Mouse (Mus musculus): ENCODE measurements around the gene AI837181. TPM values are rescaled to one million over a fixed set of nuclear protein-coding genes. Genes with fewer than 3 reads are reported as not detected.

The AI837181 gene
- total and polyA plus RNA-seq, 3 experiments = 10.2 to 59.5 (median 29.8) TPM

- ATAC-seq (ENCODE audit: extremely low read depth, insufficient number of reproducible peaks, low FRiP score, poor library complexity, severe bottlenecking) = no peak
- TF ChIP-seq GATA1 (IDR thresholded peaks at IDR 0.05; ENCODE audit: borderline replicate concordance, low read length) = no peak
- TF ChIP-seq CTCF (IDR thresholded peaks at IDR 0.05; ENCODE audit: low read depth, low read length) = no peak
- no peak for TF ChIP-seq POLR2AphosphoS5 (IDR thresholded peaks at IDR 0.05; ENCODE audit: insufficient replicate concordance, low read depth, low read length)
- no peak for TF ChIP-seq TAL1 (conservative IDR thresholded peaks at IDR 0.05; ENCODE audit: low read depth, low read length)
- TF ChIP-seq GATA2 (IDR thresholded peaks at IDR 0.05; ENCODE audit: borderline replicate concordance, low read depth, low read length) = no peak
Observed at GRCm38 (mm10) chr19:5411961-5412360, 13.0 kb upstream of the AI837181 start.

DNA sequence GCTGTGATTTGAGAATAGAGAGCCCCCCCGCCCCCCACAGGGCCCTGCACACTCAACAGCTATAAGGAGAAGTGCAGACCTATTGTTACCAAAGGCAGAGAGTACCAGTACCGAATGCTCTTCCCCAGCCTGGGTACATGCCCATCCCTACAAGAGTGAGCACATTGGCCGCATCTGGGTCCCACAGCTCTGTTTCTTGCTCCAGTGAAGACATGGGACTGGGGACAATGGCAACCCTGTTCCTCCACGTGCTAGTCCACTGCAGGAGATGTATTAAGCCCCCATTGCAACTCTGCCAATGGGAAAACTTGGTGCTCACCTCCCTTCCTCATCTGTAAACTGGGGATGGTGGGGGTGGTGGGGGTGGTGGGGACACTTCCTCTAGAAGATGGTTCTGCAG lies 11.1 kb upstream of the AI837181 start:
- ATAC-seq (ENCODE audit: extremely low read depth, insufficient number of reproducible peaks, low FRiP score, poor library complexity, severe bottlenecking) (no peak), DNase-seq (ENCODE audit: low spot score) (no peak)
- peaks cover 10% of the 10 kb centered on the region for H3K4me1 ChIP-seq (ENCODE audit: insufficient read depth, low read depth, low read length)
- no peaks in the 10 kb centered on the region for H3K9me3 ChIP-seq (replicated peaks)
- TF ChIP-seq CTCF (IDR thresholded peaks at IDR 0.05; ENCODE audit: low read depth, low read length) (no peak), TAL1 (conservative IDR thresholded peaks at IDR 0.05; ENCODE audit: low read depth, low read length) (no peak), GATA1 (IDR thresholded peaks at IDR 0.05; ENCODE audit: borderline replicate concordance, low read length) (no peak), GATA2 (IDR thresholded peaks at IDR 0.05; ENCODE audit: borderline replicate concordance, low read depth, low read length) (no peak), POLR2AphosphoS5 (IDR thresholded peaks at IDR 0.05; ENCODE audit: insufficient replicate concordance, low read depth, low read length) (no peak)
- peaks cover 16% of the 10 kb centered on the region for H3K36me3 ChIP-seq (replicated peaks)
- no peak overlapping the region for H3K4me3 ChIP-seq (ENCODE audit: low read depth, low read length)
- H3K27me3 ChIP-seq (ENCODE audit: insufficient read depth, low read length) = peaks cover 12% of the 10 kb centered on the region; the same call in 1 of the 2 replicates

More at GRCm38 (mm10) chr19:5411961-5412360, 13.0 kb upstream of the AI837181 start:
- Histone ChIP-seq H3K36me3 (replicated peaks) (peaks cover 6% of the 10 kb centered on the region), H3K4me1 (ENCODE audit: insufficient read depth, low read depth, low read length) (peaks cover 29% of the 10 kb centered on the region), H3K9me3 (replicated peaks) (no peaks in the 10 kb centered on the region), H3K4me3 (ENCODE audit: low read depth, low read length) (no peak overlapping the region), H3K27me3 (ENCODE audit: insufficient read depth, low read length) (peaks cover 12% of the 10 kb centered on the region; the same call in 1 of the 2 replicates)
- no peak for DNase-seq (ENCODE audit: low spot score)

GRCm38 (mm10) chr19:5414534-5414957 lies 10.4 kb upstream of the AI837181 start:
- Histone ChIP-seq H3K4me3 (ENCODE audit: low read depth, low read length) (no peak overlapping the region), H3K9me3 (replicated peaks) (no peaks in the 10 kb centered on the region), H3K36me3 (replicated peaks) (peaks cover 14% of the 10 kb centered on the region), H3K27me3 (ENCODE audit: insufficient read depth, low read length) (peaks cover 12% of the 10 kb centered on the region; the same call in 1 of the 2 replicates), H3K4me1 (ENCODE audit: insufficient read depth, low read depth, low read length) (peaks cover 4% of the 10 kb centered on the region; the same call in 1 of the 2 replicates)
- no peak for ATAC-seq (ENCODE audit: extremely low read depth, insufficient number of reproducible peaks, low FRiP score, poor library complexity, severe bottlenecking)
- TF ChIP-seq POLR2AphosphoS5 (IDR thresholded peaks at IDR 0.05; ENCODE audit: insufficient replicate concordance, low read depth, low read length) = no peak
- no peak for TF ChIP-seq GATA1 (IDR thresholded peaks at IDR 0.05; ENCODE audit: borderline replicate concordance, low read length)
- no peak for TF ChIP-seq CTCF (IDR thresholded peaks at IDR 0.05; ENCODE audit: low read depth, low read length)
- no peak for TF ChIP-seq GATA2 (IDR thresholded peaks at IDR 0.05; ENCODE audit: borderline replicate concordance, low read depth, low read length)
- TF ChIP-seq TAL1 (conservative IDR thresholded peaks at IDR 0.05; ENCODE audit: low read depth, low read length) = no peak
- DNase-seq (ENCODE audit: low spot score) = no peak

DNA sequence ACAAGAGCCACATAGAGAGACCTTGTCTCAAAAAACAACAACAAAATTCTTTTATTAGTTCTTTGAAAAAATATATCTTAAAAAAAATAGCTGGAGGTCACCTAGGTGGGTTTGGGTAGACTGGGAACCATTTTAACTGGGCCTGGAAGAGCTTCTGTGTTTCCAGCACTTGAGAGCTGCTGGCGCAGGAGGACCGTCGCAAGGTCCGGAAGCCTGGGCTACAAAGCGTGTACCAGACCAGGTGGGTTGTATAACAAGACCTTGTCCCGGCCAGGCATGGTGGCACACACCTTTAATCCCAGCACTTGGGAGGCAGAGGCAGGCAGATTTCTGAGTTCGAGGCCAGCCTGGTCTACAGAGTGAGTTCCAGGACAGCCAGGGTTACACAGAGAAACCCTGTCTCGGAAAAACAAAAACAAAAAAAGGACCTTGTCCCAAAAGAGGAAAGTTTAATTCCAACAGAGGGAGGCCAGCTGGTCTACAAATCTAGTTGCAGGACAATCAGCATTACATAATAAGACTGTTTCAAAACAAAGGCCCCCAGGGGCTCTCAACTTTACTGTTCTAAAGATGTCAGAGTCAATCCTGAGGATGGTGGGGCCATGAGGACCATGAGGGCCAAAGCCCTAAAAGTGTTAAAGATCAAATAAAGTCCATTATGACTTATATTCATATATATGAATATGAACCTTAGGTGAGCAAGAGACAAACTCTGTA lies 6.0 kb upstream of the AI837181 start:
- no peak overlapping the region for H3K4me3 ChIP-seq (ENCODE audit: low read depth, low read length)
- DNase-seq (ENCODE audit: low spot score) (no peak), ATAC-seq (ENCODE audit: extremely low read depth, insufficient number of reproducible peaks, low FRiP score, poor library complexity, severe bottlenecking) (no peak)
- H3K4me1 ChIP-seq (ENCODE audit: insufficient read depth, low read depth, low read length) = peaks cover 27% of the 10 kb centered on the region
- TF ChIP-seq TAL1 (conservative IDR thresholded peaks at IDR 0.05; ENCODE audit: low read depth, low read length) (no peak), GATA1 (IDR thresholded peaks at IDR 0.05; ENCODE audit: borderline replicate concordance, low read length) (no peak), POLR2AphosphoS5 (IDR thresholded peaks at IDR 0.05; ENCODE audit: insufficient replicate concordance, low read depth, low read length) (no peak), CTCF (IDR thresholded peaks at IDR 0.05; ENCODE audit: low read depth, low read length) (no peak), GATA2 (IDR thresholded peaks at IDR 0.05; ENCODE audit: borderline replicate concordance, low read depth, low read length) (no peak)
- H3K9me3 ChIP-seq (replicated peaks) = no peaks in the 10 kb centered on the region
- peaks cover 6% of the 10 kb centered on the region; the same call in 1 of the 2 replicates for H3K27me3 ChIP-seq (ENCODE audit: insufficient read depth, low read length)
- peaks cover 55% of the 10 kb centered on the region for H3K36me3 ChIP-seq (replicated peaks)

DNA sequence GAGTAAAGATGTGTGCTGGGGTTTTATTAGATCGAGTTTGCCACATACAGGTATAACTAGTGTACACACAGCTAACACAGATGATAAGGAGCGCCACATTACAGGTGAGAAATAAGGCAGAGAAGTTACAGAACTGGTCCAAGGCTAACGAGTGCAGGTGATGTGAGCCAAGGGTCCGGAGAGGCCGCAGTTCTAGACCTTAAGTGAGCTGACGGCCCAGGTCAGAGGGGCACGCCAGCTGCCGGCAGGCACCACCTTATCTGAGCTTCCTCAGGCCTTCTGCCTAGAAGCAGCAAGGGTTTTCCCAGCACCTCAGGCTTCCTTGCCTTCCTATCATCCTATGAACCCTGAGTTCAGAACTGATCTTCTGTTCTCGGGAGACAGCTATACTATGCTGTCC lies 5.3 kb upstream of the AI837181 start:
- Histone ChIP-seq H3K4me1 (ENCODE audit: insufficient read depth, low read depth, low read length) (peaks cover 28% of the 10 kb centered on the region), H3K9me3 (replicated peaks) (no peaks in the 10 kb centered on the region), H3K36me3 (replicated peaks) (peaks cover 55% of the 10 kb centered on the region), H3K27me3 (ENCODE audit: insufficient read depth, low read length) (peaks cover 3% of the 10 kb centered on the region; the same call in 1 of the 2 replicates), H3K4me3 (ENCODE audit: low read depth, low read length) (no peak overlapping the region)
- TF ChIP-seq TAL1 (conservative IDR thresholded peaks at IDR 0.05; ENCODE audit: low read depth, low read length) (no peak), CTCF (IDR thresholded peaks at IDR 0.05; ENCODE audit: low read depth, low read length) (no peak), GATA2 (IDR thresholded peaks at IDR 0.05; ENCODE audit: borderline replicate concordance, low read depth, low read length) (no peak), GATA1 (IDR thresholded peaks at IDR 0.05; ENCODE audit: borderline replicate concordance, low read length) (no peak), POLR2AphosphoS5 (IDR thresholded peaks at IDR 0.05; ENCODE audit: insufficient replicate concordance, low read depth, low read length) (no peak)
- DNase-seq (ENCODE audit: low spot score) = no peak
- ATAC-seq (ENCODE audit: extremely low read depth, insufficient number of reproducible peaks, low FRiP score, poor library complexity, severe bottlenecking) = no peak

DNA sequence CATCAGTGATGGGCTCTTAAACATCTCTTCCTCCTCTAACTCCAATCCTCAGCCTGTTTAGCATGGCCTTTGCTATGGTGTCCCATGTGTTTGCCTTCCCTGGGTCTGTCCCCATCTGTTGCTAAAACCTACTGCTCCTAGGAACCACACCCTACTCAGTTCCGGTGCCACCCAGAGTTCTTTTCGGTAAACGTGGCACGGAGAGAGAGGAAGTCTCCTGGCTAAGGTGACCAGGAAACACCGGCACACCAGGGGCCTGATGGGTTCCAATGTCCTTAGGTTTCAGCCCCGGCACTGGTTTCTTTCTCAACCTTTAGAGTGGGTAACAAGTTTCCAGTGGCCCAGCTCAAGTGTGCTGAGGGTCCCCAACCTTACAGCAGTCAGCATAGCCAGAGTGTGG lies 4.4 kb upstream of the AI837181 start:
- Histone ChIP-seq H3K4me1 (ENCODE audit: insufficient read depth, low read depth, low read length) (peaks cover 28% of the 10 kb centered on the region), H3K9me3 (replicated peaks) (no peaks in the 10 kb centered on the region), H3K27me3 (ENCODE audit: insufficient read depth, low read length) (peaks cover under 1% of the 10 kb centered on the region; the same call in 1 of the 2 replicates), H3K36me3 (replicated peaks) (peaks cover 55% of the 10 kb centered on the region), H3K4me3 (ENCODE audit: low read depth, low read length) (no peak overlapping the region)
- ATAC-seq (ENCODE audit: extremely low read depth, insufficient number of reproducible peaks, low FRiP score, poor library complexity, severe bottlenecking) (no peak), DNase-seq (ENCODE audit: low spot score) (no peak)
- TF ChIP-seq GATA2 (IDR thresholded peaks at IDR 0.05; ENCODE audit: borderline replicate concordance, low read depth, low read length) = no peak
- no peak for TF ChIP-seq TAL1 (conservative IDR thresholded peaks at IDR 0.05; ENCODE audit: low read depth, low read length)
- no peak for TF ChIP-seq GATA1 (IDR thresholded peaks at IDR 0.05; ENCODE audit: borderline replicate concordance, low read length)
- TF ChIP-seq POLR2AphosphoS5 (IDR thresholded peaks at IDR 0.05; ENCODE audit: insufficient replicate concordance, low read depth, low read length) = no peak
- no peak for TF ChIP-seq CTCF (IDR thresholded peaks at IDR 0.05; ENCODE audit: low read depth, low read length)
